Mouse (Mus musculus): ENCODE measurements around the gene Wdr1. TPM values are rescaled to one million over a fixed set of nuclear protein-coding genes. Genes with fewer than 3 reads are reported as not detected.
A peak's percentile ranks its signal among the peaks of the same experiment; 100 is the strongest.

The Wdr1 gene
- total RNA-seq, 2 experiments from 2014 or later, result 242 to 257 TPM

- DNase-seq (ENCODE audit: low spot score in 2 of 2), result peak in 1 of 2 experiments; percentile 64
Observed at GRCm38 (mm10) chr5:38547375-38547774, 15.6 kb downstream of the Wdr1 start.

DNA sequence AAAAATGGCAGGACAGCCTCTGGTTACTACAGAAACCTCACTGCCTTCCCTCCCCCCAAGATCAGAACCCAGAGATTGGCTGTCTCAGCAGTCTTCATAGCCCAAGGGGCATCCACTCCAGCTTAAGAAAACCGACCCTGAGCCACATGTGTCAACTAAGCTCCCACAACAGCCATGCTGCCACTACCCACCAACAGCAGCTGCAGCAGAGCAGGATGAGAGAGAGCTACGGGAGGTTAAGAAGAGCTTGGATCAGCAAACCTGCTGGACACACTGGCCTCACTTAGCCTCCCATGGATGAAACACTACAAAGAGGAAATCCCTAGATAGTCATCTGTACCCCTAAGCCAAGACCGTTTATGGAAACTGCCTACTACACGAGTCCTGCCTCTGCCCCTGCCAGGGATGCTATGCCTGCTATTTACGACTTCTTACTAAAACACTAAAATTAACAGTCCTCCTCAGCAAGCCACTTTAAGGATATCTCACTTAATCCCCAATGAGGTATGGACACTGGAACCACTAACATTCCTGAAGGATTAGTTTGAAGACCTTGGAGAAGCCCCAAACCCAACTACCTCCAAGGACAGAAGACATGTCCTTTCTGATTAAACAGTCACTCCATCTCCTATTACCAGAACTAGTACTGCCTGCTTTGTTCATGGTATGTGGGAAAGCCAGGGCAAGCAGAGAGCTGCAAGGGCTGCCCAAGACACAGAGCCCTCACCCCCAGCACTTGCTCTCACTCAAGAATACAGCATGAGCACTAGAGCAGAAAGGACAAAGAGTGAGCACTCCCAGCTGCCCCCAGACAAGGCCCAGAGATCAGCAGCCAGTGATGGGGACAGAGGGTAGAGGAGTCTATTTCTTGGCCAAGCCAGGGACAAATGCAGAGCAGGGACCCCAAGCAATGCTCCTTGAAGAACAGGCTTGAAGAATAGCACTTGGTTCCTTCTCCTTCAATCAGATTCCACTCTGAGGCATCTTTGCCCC, 18.3 kb downstream of the Wdr1 start:
- no peak for DNase-seq (ENCODE audit: low spot score in 2 of 2)

DNA sequence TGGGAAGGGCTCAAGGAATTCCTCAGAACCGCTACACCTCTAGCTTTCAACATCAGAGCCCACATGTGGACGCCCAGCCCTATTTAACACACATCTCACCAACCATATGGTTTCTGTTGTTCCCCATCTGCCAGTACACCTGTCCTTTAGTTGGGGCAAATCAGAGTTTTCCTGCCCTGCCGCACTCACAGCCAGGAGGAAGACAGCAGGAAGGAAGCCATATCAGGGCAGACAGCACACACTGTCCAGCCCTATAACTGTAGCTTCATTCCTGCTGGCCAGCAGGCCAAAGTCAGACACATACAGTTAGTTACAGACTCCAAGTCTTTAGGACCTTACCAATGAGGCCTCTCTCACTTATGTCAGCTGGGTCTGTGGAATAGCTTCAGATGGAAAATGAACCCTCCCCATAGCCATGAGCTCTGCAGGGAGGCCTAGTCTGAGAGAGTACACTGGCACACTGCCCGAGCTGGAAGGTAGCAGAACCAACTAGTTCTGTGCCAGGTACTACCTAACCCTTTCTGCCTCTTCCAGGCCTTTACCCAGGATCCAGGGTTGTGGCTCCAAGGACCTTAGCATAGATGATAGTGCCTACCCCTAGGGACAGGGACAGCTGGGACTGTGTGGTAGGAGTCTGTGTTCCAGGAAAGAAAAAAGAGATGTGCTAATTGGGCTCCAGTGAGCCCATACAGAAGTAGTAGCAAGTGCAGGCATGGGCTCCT, 19.4 kb downstream of the Wdr1 start:
- DNase-seq (ENCODE audit: low spot score in 2 of 2), result peak; percentile 46 to 51

DNA sequence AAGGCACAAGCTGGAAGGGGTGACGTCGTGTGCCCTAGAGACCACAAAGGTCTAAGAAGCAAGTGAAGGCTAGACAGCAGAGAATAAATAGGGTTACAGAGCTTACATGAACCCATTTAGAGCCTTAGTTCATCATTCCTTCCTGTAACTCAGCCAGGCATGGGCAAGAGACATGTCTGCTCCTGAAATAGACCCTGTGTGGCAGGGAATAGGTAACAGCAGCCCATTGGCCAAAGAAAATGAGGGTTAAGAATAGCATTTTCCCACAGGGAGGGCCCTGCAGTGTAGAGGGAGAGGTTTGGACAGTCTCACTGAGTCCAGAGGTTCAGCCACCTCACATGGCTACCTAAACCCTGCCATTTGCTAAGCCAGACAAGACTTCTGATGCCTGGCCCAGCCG, 21.3 kb downstream of the Wdr1 start:
- DNase-seq (ENCODE audit: low spot score in 2 of 2), result no peak

DNA sequence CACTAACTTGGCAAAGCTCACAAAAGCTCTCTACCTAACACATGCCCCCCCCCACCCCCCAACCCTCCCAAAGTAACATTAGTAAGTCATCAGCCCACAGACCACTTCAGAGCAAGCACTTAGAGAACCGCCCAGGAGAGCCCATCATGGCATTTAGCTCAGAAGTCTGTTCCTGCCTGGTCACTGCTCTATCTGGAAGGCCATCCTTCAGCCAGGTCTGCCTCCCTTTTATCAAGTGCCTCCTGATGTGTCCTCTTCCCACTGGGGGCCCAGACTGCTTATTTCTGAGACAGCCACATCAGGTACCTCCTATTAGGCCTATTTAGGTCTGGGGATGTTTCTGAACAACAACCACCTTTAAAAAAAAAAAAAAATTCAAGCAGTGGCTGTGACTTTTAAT, 22.1 kb downstream of the Wdr1 start:
- DNase-seq (ENCODE audit: low spot score in 2 of 2), result no peak

GRCm38 (mm10) chr5:38538508-38538907, 24.5 kb downstream of the Wdr1 start:
- DNase-seq (ENCODE audit: low spot score in 2 of 2), result no peak

DNA sequence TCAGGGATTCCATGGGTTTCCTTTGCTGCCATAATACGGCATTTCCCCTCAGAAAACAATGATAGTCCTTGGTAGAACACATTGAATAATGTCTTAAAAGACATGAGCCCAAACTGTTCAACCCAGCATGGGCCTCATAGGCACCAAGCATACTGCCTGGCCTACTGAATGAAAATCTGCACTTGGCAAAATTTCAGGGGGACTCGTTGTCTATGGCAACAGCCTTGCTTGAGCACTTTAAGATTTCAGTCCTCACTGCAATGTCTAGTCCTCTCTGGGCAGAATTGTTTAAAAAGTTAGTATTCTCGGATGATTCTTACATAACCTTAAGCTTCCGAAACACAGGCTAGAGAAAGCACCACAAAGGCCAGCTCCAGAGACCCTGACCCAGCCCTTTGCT, 25.2 kb downstream of the Wdr1 start:
- peak in 1 of 2 experiments; percentile 45 for DNase-seq (ENCODE audit: low spot score in 2 of 2)

DNA sequence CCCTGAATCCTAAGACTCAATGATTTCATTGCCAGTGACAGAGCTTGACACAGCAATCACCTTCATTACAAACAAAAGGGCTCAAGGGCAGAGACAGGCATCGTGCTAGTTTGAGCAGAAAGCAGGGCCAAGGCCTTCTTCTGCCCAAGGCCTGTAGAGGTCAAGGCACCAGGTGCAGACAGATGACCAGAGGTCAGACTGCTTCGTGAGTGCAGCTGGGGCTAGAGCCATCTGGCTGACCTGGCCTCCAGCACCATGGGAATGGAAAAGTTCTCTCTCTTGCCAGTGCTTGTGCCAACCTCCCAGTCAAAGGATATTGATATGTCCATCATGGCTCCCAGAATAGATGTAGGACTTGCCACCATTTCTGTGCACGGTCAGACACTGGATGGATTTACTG, 26.2 kb downstream of the Wdr1 start:
- DNase-seq (ENCODE audit: low spot score in 2 of 2), result no peak

DNA sequence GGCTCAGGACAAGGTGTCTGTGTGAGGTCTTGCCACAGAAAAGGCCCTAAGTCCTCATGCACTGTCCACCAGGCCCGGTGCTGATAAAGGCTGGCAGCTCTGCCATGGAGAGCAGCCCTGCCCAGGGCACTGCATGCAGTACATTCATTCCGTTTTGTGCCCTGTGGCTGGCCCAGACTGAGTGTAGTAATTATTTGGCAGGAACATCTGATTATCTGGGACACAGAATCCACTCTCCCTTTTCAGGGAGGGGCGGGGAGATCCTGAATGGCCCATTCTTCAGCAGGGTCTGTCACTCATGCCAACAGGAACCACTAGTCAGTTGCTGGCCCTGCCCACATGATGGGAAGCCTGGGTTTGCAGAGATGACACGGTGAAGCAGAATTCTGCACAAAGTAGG, 30.9 kb downstream of the Wdr1 start:
- peak; percentile 42 to 79 for DNase-seq (ENCODE audit: low spot score in 2 of 2)

GRCm38 (mm10) chr5:38529724-38530428, 33.1 kb downstream of the Wdr1 start:
- no peak for DNase-seq (ENCODE audit: low spot score in 2 of 2)

DNA sequence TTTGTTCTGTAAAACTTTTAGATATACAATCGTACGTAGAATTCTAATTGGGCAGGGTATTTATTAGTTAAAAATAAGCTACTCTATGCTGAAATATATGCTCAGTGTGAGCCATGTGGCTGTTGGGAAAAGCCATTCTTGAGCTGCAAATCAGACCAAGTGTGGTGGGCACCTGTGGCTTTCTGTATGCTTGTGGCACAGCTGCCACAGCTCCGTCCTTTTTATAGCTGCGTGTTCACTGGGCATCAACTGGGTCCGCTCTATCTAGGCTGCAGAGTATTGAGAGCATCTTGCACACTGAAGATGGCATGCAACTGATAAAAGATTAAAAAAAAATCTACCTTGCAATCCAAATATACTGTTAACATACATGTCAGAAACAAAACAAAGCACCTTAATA, 40.0 kb downstream of the Wdr1 start:
- no peak for DNase-seq (ENCODE audit: low spot score in 2 of 2)

GRCm38 (mm10) chr5:38520838-38521237, 42.2 kb downstream of the Wdr1 start:
- no peak for DNase-seq (ENCODE audit: low spot score in 2 of 2)

DNA sequence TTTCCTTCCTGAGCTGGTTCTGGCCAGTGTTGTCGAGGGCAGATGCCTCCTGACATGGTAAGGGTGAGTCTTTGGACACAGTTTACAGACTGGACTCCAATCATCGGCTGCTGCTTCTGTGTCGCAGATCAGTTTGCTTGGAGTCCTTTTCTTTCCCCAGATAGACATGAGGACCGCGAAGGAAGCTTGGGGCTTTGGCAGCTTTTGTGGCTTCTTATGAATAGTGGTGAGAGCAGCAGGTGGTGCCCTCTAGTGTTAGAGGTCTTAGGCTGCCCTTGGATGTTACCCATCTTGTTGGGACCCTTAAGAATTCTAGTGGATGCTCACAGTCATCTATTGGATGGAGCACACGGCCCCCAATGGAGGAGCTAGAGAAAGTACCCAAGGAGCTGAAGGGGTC, 46.8 kb downstream of the Wdr1 start:
- peak; percentile 51 to 70 for DNase-seq (ENCODE audit: low spot score in 2 of 2)

GRCm38 (mm10) chr5:38512991-38513390, 50.0 kb downstream of the Wdr1 start:
- no peak for DNase-seq (ENCODE audit: low spot score in 2 of 2)

- no peak for DNase-seq (ENCODE audit: low spot score in 2 of 2)
Observed at GRCm38 (mm10) chr5:38509568-38509967, 53.5 kb downstream of the Wdr1 start.

DNA sequence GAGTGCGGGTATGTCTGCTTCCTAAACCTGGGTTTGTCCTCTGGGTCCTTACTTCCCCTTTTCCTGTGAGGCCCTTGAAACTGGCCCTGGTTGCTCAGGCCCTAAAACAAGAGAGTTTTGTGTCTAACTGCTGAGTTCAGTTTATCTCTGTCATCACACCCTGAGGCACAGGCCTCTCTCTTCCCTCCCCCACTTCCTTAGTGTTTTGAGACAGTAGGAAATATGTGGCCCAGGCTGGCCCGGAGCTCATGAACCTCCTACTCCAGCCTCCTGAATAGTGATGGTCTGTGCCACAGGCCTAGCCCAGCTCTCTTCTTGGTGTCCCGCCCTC, 57.6 kb downstream of the Wdr1 start:
- DNase-seq (ENCODE audit: low spot score in 2 of 2), result no peak

DNA sequence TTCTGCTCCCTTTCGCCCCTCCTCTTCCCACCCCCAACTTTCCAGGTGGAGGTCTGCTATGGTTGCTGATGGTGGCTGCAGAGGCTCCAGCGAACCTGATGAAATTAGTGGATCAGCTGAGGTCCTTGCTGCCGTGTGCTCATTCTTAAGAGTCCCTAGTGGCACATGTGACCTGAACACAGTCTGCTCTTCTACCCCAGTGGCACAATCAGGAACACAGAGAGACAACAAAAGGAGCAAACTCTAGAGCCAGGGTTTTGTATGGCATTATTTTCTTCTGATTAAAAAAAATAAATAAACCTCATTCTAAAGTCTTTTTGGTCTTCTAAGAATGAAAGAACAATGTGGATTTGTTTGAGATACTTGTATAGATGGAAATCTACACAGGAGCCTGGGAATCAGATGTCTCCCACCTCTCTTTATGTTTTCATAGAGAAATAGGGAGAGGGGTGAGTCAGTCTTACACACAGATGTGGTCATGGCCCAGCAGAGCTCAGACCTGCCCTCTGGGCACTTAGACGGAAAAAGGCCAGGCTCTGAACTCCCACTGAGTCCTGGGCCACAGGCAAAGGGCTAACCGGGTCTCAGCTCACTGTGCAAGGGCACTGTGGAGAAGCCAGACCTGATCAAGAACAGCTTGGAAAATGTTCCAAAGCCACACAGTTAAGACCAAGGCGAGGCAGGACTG, 58.1 kb downstream of the Wdr1 start:
- DNase-seq (ENCODE audit: low spot score in 2 of 2), result no peak

DNA sequence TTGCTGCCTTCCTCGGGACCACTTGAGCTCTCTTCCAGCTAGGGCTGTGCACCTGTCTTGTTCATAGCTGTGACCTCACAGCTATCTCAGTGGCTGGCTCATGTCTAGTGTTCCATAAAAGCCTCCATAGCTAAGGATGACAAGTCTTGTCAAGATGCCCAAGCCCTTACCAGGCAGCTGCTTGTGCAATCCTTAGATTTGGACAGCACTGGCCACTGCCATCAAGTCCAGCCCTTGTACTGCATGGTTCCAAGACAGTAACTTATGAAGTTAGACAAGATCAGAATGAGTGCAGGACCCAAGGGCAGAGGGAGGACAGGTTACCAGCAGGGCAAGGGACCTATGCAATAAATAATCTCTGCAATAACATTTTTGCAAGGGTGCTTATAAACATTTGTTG, 58.9 kb downstream of the Wdr1 start:
- DNase-seq (ENCODE audit: low spot score in 2 of 2), result no peak

DNA sequence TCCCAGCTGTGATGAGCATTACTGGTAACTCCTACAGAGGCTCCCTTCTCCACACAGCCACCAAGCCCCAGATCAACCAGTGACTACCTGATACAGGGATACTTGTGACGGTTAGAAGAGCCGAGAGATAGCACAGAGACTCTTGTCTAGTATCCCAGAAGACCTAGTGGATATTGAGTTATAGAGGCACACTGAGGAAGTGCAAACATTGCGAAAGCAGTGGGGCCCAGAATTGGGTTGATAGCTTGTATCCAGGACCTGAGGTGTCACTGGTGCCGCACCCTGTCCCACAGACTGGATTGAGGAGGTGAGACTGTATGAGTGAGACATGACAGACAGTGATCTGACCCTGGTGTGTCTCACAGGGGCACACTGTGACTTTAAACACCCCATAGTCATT, 60.0 kb downstream of the Wdr1 start, which contains the start of gene Slc2a9:
Slc2a9 (minus strand) TSS at position 152 of the 400 bp plus-strand sequence.
- DNase-seq (ENCODE audit: low spot score in 2 of 2), result no peak

GRCm38 (mm10) chr5:38500043-38500442, 63.0 kb downstream of the Wdr1 start:
- DNase-seq (ENCODE audit: low spot score in 2 of 2), result no peak

DNA sequence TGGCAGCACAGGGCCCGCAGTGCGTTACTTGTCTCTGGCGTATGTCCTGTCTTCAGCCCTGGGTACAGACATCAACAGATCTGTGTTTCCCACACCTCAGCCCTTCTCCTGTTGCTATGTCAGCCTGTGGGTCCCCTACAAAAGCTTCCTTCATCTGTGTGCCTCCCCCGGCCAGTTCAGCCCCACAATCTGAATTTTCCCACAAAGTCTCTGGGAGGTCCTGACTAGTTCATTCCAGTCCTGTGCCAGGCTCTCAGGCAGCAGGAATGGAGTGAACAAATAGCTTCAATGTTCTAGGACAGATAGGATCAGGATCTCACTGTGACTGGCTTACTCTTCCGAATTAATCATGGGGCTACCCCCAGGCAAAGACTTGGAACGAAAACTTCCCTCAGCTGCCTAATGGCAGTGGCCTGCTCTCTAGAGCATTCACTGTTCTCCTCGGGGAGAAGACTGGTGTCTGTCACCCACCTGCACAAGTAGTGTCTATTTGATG, 63.7 kb downstream of the Wdr1 start:
- peak; percentile 34 to 66 for DNase-seq (ENCODE audit: low spot score in 2 of 2)
